Mouse (Mus musculus): ENCODE measurements around the gene Pole.

Pole gene

DNA sequence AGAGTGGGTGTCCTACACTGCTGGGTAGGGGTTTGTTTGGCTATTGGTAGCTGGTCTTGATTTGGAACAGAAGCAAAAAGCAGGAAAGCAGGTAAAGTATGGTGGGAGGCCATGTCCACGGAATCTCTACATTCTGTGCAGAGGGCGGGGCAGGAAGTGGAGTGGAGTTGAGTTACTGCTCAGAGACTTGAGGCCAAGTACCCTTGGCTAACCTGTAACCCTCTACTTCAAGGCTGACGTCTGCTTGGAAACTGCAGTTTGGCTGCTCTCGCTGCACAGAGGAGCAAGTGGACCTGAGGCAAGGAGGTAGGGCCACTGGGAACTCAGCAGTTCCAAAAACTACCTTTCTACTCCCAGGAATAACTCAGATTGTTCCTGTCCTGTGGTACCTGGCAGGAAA lies 58.4 kb downstream of the Pole start, which contains the start of gene Lrcol1:
TSS of gene Lrcol1 (plus strand) at position 207 of the 400 bp plus-strand sequence.
- no peak for DNase-seq (ENCODE audit: low read depth, low spot score)

DNA sequence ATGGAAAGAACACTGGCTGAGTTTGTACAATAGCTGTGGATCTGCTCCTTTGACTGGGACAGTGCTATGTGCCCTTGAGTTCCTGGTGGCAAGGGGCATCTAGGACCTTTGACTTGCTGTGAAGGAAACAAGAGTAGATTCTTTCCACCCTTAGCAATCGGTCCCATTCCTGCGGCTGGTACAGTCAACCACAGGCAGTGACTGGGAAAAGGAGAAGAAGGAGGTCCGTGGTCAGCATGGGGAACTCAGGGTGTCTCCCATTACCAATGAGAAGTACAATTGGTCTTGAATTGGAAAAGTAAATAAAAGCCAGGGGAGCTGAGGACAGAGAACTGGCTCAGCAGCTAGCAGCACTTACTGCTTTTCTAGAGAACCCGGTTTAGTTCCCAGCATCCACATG lies 59.4 kb downstream of the Pole start:
- no peak for DNase-seq (ENCODE audit: low read depth, low spot score)

DNA sequence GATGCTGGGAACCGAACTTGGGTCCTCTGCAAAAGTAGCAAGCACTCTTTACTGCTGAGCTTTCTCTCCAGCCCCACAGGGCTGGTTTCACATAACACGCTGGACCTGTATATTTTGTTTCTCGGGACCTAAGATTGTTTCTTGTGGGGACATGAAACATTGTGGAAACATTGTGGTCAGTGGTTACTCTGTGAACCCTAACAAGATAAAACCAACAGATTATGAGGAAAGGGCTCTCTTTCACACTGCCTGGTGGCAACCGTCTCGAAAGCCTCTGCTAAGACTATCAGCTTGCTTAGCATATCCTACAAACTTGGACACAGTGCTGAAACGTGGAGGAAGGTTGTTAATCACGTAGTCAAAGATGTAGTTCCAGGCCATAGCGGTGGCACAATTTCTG lies 60.9 kb downstream of the Pole start:
- no peak for DNase-seq (ENCODE audit: low read depth, low spot score)

DNA sequence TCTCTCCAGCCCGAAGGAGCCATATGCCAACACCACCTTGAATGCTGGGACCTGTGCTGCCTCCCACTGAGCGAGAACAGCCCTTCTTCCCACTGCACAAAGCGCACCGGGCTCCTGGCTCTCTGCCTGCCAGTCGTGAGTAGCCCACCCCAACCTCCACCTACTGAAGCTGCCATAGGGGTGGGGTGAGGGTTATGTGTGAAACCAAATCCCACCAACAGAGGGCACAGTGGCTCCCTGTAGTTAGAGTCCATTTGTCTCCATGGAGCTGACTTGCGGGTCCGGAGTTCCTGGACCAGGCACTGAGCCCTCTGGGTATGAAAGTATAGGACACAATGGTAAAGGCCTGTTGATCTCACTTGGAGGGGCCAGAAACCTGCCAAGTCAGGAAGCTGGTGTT lies 68.6 kb downstream of the Pole start:
- DNase-seq (ENCODE audit: low read depth, low spot score), result peak; percentile 52

DNA sequence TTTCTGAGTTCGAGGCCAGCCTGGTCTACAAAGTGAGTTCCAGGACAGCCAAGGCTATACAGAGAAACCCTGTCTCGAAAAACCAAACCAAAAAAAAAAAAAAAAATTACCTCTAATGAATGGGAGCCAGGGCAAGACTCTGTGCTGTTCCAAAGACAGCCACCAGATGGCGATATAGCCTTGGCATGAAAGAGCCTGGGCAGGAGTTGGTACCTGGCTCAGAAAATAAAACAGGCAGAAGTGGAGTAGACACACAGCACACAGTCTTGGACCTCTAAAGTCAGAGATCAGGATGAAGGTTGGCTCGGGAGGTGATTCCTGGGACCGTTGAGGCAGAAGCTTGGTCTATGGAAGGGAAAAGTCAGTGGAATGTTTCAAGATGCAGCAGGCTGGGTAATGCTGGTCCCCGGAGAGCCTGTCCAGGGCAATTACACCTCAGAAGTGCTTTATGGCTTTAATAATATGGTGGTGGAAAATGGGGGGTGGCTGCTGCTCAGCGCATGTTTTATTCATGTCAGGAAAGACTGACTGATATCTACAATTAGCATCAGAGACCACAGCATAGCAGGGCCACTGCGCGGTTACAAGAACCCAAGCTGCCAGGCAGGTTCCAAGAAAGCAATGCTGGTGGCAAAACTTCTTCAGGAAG lies 71.5 kb downstream of the Pole start:
- DNase-seq (ENCODE audit: low read depth, low spot score), result peak; percentile 78

DNA sequence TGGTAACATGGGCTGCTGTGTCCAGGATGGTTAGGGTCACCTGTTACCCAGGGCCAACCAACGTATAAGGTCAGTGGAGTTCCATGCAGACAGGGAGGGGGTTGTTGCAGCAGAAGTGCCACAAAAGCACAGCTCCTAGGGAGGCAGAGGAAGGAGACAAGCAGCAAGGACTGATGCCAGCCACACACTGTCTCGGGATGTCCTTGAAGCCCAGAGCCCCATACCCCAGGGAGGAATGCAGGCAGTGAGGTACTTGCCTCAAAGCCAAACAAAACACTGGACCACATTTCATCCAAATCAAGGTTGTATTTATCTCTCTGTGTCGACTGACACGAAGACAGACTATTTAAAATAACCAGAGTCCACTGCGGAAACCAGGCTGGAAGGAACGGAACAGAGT lies 75.4 kb downstream of the Pole start:
- DNase-seq (ENCODE audit: low read depth, low spot score), result no peak

DNA sequence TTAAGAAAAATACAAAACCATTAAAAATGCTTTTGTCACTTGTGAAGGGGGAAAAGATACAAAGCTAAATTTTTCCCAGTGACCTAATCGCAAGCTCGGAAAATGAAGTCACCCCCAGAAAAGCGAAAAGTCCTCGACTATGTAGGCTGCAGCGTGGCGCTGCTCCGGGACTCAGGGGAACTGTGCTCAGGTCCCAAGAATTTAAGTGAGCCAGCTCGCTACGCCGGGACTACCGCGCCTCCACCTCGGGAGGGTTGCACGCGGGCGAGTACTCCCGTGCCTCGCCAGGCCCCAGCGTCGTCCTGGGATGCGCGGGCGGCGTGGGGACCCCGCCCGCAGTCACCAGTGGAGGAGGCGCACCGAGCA lies 76.7 kb downstream of the Pole start:
- no peak for DNase-seq (ENCODE audit: low read depth, low spot score)

DNA sequence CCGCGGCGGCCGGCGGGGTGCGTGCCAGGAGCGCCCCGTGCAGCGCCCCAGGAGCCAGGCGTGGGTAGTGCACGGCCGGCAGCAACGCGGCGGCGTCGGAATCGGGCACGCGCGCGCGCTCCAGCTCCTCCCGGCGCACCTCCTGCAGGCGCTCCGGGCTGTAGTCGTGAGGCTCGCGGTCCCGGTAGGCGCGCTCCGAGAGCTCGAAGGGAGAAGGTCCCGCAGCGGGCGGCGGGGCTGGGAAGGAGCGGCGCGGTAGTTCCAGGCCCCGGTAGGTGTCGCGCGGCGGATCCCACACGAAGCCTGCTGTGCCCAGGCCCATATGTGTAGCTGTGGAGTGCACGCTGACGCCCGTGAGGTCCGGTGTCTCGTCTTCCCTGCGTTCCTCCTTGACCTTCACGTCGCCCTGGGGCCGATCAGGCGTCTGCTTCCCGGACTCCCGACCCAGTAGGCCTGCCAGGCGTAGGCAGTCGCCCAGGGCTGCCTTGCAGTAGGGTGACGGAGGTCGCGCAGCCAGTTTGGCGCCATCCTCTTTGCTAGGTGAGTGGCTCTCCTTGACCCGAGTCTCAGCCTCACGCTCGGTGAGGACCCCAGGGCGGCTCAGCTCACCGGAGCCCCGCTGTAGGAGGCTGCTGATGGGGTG lies 77.2 kb downstream of the Pole start:
- DNase-seq (ENCODE audit: low read depth, low spot score), result no peak

DNA sequence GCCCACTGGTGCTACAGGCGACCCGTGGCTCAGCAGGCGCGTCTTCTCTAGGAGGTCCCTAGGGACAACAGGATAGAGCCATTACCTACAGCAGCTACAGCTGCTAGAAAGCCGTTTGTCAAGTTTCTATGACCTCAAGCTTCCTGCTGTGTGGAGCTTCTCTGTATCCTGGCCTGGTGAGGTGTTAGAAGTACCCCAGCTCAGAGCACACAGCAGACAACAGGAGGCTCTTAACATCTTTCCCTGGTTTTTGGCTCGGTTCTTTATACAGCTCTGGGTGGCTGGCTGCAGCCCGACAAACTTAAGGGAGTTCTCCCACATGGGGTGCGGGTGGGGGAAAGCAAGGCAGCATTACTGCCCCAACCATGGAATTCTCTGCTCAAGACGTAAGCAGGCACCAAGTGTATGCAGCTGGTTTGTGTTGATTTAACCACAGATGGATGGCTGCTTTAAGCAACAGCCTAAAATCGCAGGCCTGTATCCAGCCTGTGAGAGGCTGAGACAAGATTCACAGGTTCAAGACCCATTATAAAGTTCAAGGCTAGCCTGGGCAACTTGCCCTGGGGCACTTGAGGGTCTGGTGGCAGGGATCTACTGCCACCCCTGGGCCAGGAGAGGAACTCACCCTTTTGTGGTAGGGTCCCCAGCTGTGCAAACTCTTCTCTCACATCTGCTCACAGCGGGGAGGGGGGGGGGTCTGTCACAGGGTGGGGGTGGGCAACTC lies 77.9 kb downstream of the Pole start:
- no peak for DNase-seq (ENCODE audit: low read depth, low spot score)

DNA sequence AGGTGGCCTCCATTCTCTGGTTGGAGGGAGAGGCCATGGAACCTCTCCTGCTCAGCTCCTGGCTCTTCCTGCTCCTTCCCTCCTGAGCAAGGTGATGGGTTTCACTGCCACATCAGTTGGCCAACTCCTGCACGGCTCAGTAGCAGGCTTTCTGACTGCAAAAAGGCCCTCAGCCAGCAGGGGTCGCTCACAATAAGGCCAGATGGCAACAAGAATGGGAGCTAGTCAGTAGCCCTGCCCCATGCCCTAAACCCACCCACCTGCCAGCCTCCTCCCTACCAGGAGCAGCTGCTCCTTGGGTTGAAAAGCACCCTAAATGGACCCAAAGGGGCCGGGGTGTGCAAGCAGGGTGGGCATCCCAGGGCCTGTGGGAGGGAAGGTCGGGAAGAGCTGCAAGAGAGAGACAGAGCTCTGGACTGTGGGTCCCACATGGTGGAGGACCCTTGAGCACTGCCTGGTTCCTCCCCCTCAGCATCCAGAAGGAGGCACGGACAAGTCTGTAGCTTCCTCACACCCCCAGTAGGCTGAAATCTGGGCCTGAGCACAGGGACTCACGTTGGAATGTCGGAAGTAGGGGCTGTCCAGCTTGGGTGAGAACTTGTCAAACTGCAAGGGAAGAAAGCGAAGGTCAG lies 90.8 kb downstream of the Pole start:
- DNase-seq (ENCODE audit: low read depth, low spot score), result peak; percentile 71

DNA sequence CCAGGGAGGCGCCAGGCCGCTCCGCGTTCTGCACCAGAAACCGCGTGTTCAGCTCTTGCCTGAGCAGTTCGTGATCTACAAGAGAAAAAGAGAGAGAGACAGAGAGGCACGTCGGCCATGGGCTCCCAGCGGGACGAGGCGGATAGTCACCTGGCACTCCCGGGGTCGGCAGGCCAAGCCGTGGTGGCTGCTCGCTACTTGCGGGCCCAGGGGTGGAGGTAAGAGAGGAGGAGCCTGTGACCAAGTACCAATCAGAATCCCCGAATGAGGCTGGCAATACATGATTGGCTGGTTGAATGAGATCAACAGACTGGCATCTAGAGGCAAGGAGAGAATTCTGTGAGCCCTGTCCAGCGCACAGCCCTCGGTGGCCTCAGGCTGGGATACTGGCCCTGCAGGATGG lies 92.1 kb downstream of the Pole start:
- DNase-seq (ENCODE audit: low read depth, low spot score), result no peak

DNA sequence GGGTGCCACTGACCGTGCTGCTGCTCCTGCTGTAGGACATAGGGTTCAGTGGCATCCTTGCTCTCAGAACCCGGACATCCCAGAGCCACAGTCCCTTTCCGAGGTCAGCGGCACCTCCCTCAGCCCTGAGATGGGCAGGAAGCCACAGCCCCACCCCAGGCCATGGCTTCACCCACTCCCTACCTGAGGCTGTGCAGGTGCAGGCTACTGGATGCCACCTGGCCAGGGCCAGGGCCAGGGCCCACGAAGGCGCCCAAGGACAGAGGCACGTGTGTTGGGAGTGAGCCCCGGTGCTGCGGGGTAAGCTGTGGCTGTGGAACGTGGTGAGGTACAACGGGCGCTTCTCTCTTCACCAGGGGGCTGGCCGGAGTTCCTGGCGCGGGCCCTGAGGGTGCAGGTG lies 93.0 kb downstream of the Pole start:
- no peak for DNase-seq (ENCODE audit: low read depth, low spot score)

DNA sequence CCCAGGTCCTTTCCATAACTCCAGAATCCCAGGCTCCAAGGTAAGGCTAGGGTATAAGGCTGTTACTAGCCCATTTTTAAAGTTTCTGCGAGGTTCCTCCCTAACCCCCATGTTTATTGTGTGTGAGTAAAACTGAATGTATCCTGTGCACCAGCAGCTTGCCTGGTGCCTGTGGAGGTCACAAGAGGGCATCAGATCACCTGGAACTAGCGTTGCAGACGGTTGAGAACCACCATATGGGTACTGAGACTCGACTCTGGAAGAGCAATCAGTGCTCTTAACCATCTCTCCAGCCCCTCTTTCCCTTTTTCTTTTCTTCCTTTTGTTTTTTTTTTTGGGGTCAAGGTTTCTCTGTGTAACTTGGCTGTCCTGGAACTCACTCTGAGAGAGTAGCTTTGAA lies 93.7 kb downstream of the Pole start:
- DNase-seq (ENCODE audit: low read depth, low spot score), result no peak

DNA sequence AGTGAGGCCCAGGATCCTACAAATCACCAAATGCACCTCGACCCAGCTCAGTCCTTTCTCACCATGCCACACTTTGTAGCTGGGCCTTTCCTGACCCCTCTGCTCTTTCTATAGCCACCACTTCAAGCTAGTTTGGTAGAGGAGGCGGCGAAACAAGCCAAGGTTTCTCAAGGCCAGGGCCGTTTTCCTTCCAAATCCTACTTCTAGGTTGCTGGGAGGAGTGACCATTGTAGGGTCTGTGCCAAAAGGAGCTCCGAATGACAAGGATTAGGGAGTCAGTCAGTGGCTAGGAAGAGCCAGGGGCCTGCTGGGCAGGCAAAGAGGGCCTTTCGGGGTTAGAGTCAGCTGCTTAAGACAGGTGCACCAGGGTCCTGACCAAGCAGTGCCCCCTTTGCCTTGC lies 98.4 kb downstream of the Pole start:
- DNase-seq (ENCODE audit: low read depth, low spot score), result no peak

DNA sequence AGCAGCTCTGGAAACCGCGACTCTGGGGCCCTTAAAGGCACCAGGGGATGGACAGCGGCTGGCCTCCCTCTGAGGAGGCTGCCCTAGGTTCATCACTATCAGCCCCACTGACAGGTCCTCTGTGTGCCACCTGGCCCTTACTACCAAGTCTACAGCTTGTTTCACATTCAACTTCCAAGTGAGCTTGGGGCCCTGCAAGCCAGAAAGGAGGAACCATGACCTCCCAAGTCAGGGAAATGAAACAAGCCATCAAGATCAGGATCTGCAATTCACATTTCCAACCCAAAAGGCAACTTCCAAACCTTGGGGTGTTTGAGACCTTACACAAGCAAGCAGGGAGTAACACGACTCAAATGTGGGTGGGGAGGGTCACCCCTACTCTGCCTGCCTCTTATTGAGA lies 99.2 kb downstream of the Pole start:
- DNase-seq (ENCODE audit: low read depth, low spot score), result peak; percentile 14

DNA sequence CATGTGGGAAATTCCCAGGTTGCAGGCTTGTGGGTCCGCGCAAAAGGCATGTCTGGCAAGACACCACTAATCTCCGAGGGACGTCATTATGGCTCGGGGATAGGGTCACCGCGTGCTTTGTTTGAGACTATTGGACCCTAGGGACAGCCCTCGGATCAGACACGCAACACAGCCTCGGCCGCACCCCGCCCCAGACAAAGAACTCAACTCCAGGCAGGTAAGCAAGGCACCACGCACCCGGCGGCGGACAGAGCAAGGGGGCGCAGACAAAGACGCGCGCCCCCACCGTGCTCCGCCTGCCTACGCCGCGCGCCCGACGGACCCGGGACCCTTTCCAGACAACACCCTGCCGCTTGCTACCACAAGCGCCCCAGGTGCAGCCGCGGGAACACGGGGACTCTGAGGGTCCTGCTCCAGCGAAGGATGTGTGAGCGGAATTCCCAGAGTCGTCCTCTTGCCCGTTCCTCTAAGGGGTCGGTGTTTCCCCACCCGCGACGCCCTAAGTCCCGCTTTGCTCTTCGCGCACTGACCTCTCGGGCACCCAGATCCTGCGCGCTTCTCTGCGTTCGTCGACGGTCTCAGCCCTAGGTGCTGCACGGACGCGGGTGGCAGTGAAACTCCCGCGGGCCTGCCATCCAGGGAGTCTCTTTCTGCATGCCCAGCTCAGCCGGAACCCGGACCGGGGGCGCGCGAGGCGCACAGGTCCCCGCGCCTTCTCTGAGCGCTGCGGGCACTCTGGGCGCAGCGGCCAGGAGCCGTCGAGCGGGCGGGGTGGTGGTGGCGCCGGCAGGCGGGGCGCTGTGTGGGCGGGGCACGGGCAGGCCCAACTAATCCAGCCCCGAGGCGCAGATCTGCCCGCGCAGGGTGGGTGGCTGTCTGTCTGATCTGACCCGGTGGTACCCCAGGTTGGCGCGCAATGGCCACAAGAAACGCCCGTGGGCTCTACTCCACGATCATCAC lies 100.5 kb downstream of the Pole start:
- DNase-seq (ENCODE audit: low read depth, low spot score), result no peak

Data from A20 (cell line).